Mouse (Mus musculus) monocyte, adult 5-6 weeks (primary cell): Measurements from ENCODE around the gene Gm45062. TPM values are rescaled to one million over a fixed set of nuclear protein-coding genes. Genes with fewer than 3 reads are reported as not detected.

Source experiments
- ATAC-seq: fragments of 153-309, 156-312 bp; replicated peaks from 2 replicates; pipeline ENCODE4 v1.8.0; 2017; ENCODE audit warnings: mild to moderate bottlenecking; ENCODE audit not compliant: low TSS enrichment, insufficient number of reproducible peaks, severe bottlenecking, poor library complexity, low FRiP score
- total RNA-seq: library from RNA; stranded (forward); fragments of 200-1000, 200-491, 200-594 nt; gene quantifications from 3 replicates; pipeline ENCODE4 v1.2.3, GENCODE M21; 2017

Gene Gm45062
- total RNA-seq, 1 experiment from 2014 or later, result 11.0 TPM

DNA sequence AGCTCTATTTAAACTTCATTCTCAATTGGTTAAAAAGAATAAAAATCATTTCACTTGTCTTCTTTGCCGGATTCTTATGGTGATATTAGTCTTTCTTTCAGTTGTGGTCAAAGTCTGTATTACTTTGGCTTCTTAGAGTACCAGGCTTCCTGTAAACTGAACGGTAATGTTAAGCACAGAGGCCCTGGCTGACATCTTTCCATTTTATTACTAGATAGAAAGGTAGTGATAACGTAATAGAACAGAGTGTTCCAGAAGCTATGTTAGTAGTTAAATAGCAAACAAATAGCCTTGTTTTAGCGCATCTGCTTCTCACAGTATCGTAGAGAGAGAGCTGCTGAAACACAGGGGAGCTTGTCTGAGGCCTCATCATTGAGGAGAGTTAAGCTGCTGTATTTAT is 146.6 kb downstream of the Gm45062 start:
- ATAC-seq, result no peak

- ATAC-seq, result no peak
These were observed 149.1 kb downstream of the Gm45062 start for GRCm38 (mm10) chr6:8408332-8408731.

DNA sequence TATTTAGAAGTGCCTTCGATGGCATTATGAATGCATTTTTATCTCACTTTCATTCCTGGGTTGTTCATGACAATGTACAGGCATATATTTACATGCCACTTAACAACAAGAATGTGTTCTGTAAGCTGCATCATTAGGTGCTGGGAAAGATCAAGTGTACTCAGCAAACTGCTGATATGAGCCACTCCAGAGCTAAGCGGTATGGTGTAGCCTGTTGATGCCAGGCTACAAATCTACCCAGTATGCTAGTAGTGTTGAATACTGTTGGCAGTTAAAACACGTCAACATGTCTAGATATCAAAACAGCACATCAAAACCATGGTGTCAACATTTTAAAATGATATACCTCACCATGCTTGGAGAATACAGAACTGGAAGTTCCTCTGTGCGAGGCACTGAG is 150.6 kb downstream of the Gm45062 start:
- ATAC-seq, result no peak

DNA sequence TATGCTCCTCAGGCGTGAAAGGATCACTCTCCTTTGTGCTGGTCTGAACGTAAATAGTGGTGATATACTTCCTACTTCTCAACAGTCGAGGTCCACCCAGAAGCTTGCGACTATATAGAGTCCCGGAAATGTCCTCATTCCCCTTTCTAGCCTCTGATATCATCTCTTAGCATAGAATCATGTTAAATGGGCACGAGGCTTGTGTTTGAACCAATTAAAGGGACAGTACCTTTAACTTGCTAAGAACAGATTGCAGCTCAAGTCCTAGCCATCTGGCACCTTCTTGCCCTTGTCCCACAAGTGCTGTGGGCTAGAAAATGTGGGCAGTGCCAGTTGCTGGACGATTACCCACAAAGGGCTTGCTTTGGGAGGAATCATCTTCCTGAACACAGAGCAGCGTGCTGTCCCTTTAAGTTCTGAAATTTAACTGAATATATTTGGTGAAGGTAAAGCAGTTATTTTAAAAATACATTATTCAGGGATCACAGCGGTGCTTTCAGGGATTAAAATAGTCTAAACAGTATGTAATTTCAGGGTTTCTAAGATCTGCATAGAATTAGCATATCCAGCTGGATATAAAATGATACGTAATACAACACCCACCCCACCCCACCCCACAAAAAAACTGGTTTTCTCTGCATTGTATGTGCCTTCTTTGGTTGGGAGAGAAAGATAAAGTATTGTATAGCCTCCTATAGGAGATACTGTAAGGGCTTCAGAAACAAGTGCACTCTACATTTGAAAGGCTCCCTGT is 153.8 kb downstream of the Gm45062 start:
- no peak for ATAC-seq

GRCm38 (mm10) chr6:8414020-8414419 is 154.8 kb downstream of the Gm45062 start:
- no peak for ATAC-seq

GRCm38 (mm10) chr6:8415823-8416222 is 156.6 kb downstream of the Gm45062 start:
- ATAC-seq, result no peak

GRCm38 (mm10) chr6:8416802-8417569 is 157.7 kb downstream of the Gm45062 start:
- no peak for ATAC-seq

- ATAC-seq, result no peak
These were observed 160.4 kb downstream of the Gm45062 start for GRCm38 (mm10) chr6:8419485-8420186.

GRCm38 (mm10) chr6:8420187-8420503 is 160.9 kb downstream of the Gm45062 start:
- ATAC-seq, result no peak

- no peak for ATAC-seq
These were observed 162.2 kb downstream of the Gm45062 start for GRCm38 (mm10) chr6:8421421-8421820.

- no peak for ATAC-seq
These were observed 162.8 kb downstream of the Gm45062 start for GRCm38 (mm10) chr6:8421959-8422581.

DNA sequence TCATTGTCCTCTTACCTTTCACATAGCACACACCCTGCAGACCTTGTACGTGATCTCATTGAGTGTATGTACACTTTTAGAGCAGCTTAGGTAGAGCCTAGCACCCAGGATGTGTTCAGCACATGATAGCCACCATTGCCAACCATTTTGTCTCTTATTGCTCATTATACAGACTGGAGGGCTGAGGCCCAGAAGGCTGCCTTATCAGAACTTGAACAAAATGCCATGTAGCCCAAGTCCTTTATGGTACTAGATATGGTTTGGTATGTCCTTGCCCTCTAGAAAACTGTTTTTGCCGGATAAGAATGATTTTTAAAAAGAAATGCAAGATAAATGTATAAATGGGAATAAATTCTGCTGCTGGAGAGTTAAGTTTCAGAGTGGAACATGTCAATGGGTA is 163.9 kb downstream of the Gm45062 start:
- no peak for ATAC-seq

DNA sequence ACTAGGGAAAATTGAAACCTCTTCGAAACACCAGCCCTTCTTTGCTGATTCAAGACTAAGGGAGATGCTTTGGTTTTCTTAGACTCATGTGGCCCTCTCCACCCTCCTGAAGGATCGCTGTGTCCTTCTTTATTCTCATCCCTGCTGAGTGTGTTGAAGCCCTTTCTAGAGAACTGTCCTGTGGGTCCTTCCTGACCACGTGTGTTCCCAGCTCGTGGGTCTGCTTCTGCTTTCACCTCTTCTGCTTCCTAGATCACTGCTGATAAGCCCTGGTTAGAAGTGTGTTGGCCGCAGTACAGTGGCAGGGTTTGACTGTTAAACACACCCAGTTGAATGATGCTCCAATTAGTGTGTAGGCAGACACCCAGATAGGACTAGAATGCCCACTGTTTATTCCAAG is 168.4 kb downstream of the Gm45062 start:
- ATAC-seq, result no peak

- ATAC-seq, result no peak
These were observed 171.5 kb downstream of the Gm45062 start for GRCm38 (mm10) chr6:8430610-8431234.

DNA sequence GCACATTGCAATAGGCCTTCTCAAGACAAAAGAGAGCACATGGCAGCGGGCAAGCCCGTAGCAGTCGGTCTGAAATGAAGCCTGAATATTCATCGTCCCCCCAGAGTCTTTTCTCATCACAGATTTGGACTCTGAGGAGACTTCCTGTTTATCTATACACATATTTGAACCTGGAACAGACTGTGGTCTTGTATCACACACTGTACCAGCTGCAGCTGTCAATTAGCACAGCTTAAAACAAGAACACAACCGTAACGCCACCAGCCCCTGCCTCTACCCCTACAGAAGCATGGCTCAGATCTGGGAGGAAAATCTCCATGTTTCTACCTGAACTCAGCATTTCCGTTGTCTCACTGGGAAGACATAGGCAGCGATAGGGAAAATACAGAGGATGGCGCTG is 173.9 kb downstream of the Gm45062 start:
- ATAC-seq, result no peak

DNA sequence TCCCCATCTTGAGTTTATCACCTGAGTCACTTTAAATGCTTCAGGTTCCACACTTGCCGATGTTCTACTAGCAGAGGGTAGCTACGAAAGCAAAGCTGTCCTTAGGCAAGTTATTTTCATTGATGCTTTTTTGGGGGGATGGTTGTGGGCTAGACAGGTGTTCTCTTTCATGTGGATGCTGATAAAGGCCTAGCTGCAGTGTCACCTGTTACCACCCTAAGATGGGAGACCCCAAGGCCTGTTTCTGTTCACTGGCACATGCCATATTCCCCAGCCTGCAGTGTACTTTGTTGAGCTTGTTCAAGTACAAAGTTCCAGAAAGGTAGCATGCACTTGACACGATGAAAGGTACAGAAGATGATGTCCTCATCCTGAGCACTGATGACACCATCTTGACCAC is 178.7 kb downstream of the Gm45062 start:
- ATAC-seq, result no peak

DNA sequence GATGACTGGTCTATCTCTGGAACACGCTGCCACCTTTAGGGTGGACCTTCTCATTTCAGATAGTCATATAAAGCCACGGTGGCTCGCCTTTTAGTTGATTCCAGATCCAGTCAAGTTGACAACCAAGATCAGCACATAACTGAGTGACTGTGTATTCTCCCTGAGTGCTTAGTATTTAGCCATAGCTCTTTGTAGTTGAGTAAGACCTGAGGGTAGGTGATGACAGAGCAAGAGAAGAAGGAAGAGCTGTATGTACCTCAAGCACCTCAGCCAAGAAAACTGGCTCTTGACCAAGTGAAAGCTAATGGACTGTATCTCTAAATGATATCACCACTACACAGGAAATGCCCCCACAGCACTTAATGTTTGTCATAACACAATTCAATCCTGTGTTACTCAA is 182.6 kb downstream of the Gm45062 start:
- no peak for ATAC-seq

DNA sequence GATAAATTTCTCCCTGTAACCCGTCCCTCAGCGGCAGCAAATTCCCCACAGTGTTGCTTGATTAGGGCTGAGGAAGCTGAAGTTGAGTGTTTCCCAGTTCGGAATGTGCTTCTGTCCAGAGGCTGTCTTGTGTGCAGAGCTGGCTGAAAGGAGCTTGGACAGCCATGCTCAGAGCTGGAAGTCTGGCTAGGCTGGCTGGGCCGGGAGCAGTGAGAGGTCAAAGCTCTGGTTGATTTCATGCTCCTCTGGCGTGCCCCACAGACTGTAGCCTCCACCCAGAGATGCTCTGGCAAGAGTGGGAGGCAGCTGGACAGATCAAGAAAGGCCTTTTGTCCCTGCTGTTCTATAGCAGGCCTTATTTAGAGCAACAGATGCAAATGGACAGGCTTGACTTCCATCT is 187.5 kb downstream of the Gm45062 start:
- no peak for ATAC-seq

GRCm38 (mm10) chr6:8455599-8455998 is 196.3 kb downstream of the Gm45062 start:
- ATAC-seq, result no peak
